Mouse (Mus musculus): Measurements from ENCODE around the gene Zc2hc1c. TPM values are rescaled to one million over a fixed set of nuclear protein-coding genes. Genes with fewer than 3 reads are reported as not detected.

Gene Zc2hc1c
- polyA plus RNA-seq, 1 experiment: 0.75 TPM

DNA sequence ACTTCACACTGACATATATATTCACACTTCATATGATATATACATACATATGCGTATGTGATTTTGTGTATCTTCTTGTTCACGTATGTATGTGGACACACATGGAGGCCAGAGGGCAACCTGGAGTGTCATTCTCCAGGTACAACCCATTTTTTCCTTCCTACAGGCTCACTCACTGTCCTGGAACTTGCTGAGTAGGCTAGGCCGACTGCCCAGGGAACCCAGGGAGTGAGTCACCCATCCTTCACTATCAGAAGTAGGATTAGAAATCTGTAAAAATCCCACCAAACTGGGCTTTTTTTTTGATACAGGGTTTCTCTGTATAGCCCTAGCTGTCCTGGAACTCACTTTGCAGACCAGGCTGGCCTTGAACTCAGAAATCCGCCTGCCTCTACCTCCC, 3.4 kb upstream of the Zc2hc1c start:
- Histone ChIP-seq H3K36me3 (ENCODE audit: control insufficient read depth, insufficient read depth) (no peaks in the 10 kb centered on the region), H3K27me3 (ENCODE audit: control insufficient read depth, insufficient read depth, insufficient read length) (no peaks in the 10 kb centered on the region), H3K79me2 (ENCODE audit: control insufficient read depth, insufficient read depth) (no peaks in the 10 kb centered on the region), H3K79me3 (ENCODE audit: low read depth) (no peaks in the 10 kb centered on the region), H3K4me3 (ENCODE audit: insufficient read depth, poor library complexity, severe bottlenecking) (no peak overlapping the region), H3ac (ENCODE audit: control insufficient read depth, insufficient read length, low read depth) (no peak overlapping the region)
- no peak for TF ChIP-seq MYOD1 (IDR thresholded peaks at IDR 0.05; ENCODE audit: control insufficient read depth, insufficient read length, low read depth)
- TF ChIP-seq FOSL1 (IDR thresholded peaks at IDR 0.05; ENCODE audit: insufficient read depth, low read length, poor library complexity, severe bottlenecking): no peak
- TF ChIP-seq USF1 (IDR thresholded peaks at IDR 0.05; ENCODE audit: low read depth): no peak
- no peak for TF ChIP-seq MYOG (IDR thresholded peaks at IDR 0.05; ENCODE audit: control insufficient read depth, extremely low read depth, insufficient read length)
- no peak for TF ChIP-seq MAX (IDR thresholded peaks at IDR 0.05)
- no peak for TF ChIP-seq CTCF (IDR thresholded peaks at IDR 0.05; ENCODE audit: control insufficient read depth, insufficient read depth, insufficient read length)
- TF ChIP-seq CEBPB (IDR thresholded peaks at IDR 0.05; ENCODE audit: low read depth): no peak

DNA sequence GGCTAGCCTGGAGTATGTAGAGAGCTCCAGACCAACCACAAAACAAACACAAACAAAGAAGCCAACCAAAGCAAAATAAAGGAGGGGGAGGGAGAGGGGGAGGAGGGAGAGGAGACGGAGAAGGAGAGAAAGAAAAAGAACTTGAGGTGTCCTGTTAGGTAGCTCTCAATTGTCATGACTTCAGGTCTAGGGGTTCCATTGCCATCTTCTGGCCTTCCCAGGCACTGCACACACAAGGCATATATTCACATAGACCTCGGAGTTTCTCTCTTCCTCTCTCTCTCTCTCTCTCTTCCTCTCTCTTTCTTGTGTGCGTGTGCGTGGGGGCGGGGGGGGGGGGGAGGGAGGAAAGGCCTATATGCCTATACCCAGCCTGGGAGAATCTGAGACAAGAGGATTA, 1.4 kb upstream of the Zc2hc1c start:
- no peak overlapping the region for H3K4me3 ChIP-seq (ENCODE audit: insufficient read depth, poor library complexity, severe bottlenecking)
- no peaks in the 10 kb centered on the region for H3K27me3 ChIP-seq (ENCODE audit: control insufficient read depth, insufficient read depth, insufficient read length)
- H3K79me3 ChIP-seq (ENCODE audit: low read depth): no peaks in the 10 kb centered on the region
- H3K36me3 ChIP-seq (ENCODE audit: control insufficient read depth, insufficient read depth): no peaks in the 10 kb centered on the region
- no peak overlapping the region for H3ac ChIP-seq (ENCODE audit: control insufficient read depth, insufficient read length, low read depth)
- TF ChIP-seq MYOD1 (IDR thresholded peaks at IDR 0.05; ENCODE audit: control insufficient read depth, insufficient read length, low read depth) (no peak), MAX (IDR thresholded peaks at IDR 0.05) (no peak), CTCF (IDR thresholded peaks at IDR 0.05; ENCODE audit: control insufficient read depth, insufficient read depth, insufficient read length) (peak; percentile 11), CEBPB (IDR thresholded peaks at IDR 0.05; ENCODE audit: low read depth) (no peak), MYOG (IDR thresholded peaks at IDR 0.05; ENCODE audit: control insufficient read depth, extremely low read depth, insufficient read length) (no peak), USF1 (IDR thresholded peaks at IDR 0.05; ENCODE audit: low read depth) (no peak)
- no peaks in the 10 kb centered on the region for H3K79me2 ChIP-seq (ENCODE audit: control insufficient read depth, insufficient read depth)

DNA sequence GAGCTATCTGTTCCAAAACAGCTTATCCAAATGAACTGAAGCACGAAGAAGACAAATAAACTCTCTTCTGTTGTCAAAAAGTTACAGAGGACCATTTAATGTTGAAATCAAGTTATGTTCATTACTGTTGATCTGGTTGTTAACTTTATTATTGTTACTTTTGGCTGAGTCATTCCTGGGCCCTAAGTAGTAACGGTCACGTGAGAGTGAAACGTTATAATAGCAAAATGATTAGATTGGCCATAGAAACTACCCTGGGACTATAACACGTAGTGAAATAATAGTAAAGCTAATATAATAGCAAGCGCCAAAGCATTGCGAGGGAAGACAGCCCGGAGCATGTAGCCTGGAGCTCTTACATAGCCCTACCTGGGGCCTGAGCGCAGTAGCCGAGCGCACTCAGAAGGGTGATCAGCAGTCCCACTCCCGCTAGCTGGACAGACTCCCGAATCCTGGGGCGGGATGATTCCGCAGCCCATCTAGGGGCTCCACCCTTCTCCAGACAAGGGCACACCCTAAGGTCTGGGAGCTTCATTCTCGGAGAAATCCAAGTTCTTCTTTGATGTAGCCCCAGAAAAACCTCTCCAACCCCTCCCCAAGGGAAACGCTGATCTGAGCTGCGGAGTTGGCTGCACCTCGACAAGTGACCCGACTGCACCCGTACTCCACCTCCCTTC, 444 bp upstream of the Zc2hc1c start, which contains the start of gene Acyp1:
Gene Acyp1, minus strand, starts transcription at position 630 of the 677 bp plus-strand sequence.
- Histone ChIP-seq H3K79me3 (ENCODE audit: low read depth) (no peaks in the 10 kb centered on the region), H3ac (ENCODE audit: control insufficient read depth, insufficient read length, low read depth) (peak within 1 kb of the TSS; percentile 80), H3K79me2 (ENCODE audit: control insufficient read depth, insufficient read depth) (no peaks in the 10 kb centered on the region), H3K36me3 (ENCODE audit: control insufficient read depth, insufficient read depth) (no peaks in the 10 kb centered on the region), H3K27me3 (ENCODE audit: control insufficient read depth, insufficient read depth, insufficient read length) (no peaks in the 10 kb centered on the region), H3K4me3 (ENCODE audit: insufficient read depth, poor library complexity, severe bottlenecking) (peak within 1 kb of the TSS; percentile 51)
- TF ChIP-seq FOSL1 (IDR thresholded peaks at IDR 0.05; ENCODE audit: insufficient read depth, low read length, poor library complexity, severe bottlenecking) (no peak), USF1 (IDR thresholded peaks at IDR 0.05; ENCODE audit: low read depth) (peak; percentile 95)

- Histone ChIP-seq H3K36me3 (ENCODE audit: control insufficient read depth, insufficient read depth) (no peaks in the 10 kb centered on the region), H3K79me3 (ENCODE audit: low read depth) (no peaks in the 10 kb centered on the region), H3K4me3 (ENCODE audit: insufficient read depth, poor library complexity, severe bottlenecking) (no peak overlapping the region), H3ac (ENCODE audit: control insufficient read depth, insufficient read length, low read depth) (no peak overlapping the region), H3K27me3 (ENCODE audit: control insufficient read depth, insufficient read depth, insufficient read length) (no peaks in the 10 kb centered on the region), H3K79me2 (ENCODE audit: control insufficient read depth, insufficient read depth) (no peaks in the 10 kb centered on the region)
- TF ChIP-seq MAX (IDR thresholded peaks at IDR 0.05): no peak
- no peak for TF ChIP-seq MYOG (IDR thresholded peaks at IDR 0.05; ENCODE audit: control insufficient read depth, extremely low read depth, insufficient read length)
- no peak for TF ChIP-seq USF1 (IDR thresholded peaks at IDR 0.05; ENCODE audit: low read depth)
Measured at GRCm38 (mm10) chr12:85289157-85290000, 988 bp downstream of the Zc2hc1c start.

DNA sequence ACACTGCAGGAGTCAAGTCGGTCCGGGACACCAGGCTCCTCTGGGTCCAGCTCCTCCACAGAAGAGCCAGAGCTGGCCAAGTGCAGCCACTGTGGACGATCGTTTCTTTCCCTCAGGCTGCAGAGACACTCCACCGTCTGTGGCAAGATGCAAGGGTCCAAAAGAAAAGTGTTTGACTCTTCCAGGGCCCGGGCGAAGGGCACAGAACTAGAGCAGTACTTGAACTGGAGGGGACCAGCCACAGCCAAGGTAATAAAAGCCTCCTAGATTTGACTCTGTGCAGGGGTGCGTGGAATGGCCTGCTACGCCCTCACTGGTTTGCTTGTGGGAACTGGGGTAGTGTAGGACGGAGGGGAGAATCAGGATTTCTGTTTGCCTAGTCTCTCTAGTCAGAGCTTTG, 2.2 kb downstream of the Zc2hc1c start:
- Histone ChIP-seq H3K27me3 (ENCODE audit: control insufficient read depth, insufficient read depth, insufficient read length) (no peaks in the 10 kb centered on the region), H3K79me2 (ENCODE audit: control insufficient read depth, insufficient read depth) (no peaks in the 10 kb centered on the region), H3K79me3 (ENCODE audit: low read depth) (no peaks in the 10 kb centered on the region), H3ac (ENCODE audit: control insufficient read depth, insufficient read length, low read depth) (no peak overlapping the region), H3K36me3 (ENCODE audit: control insufficient read depth, insufficient read depth) (no peaks in the 10 kb centered on the region), H3K4me3 (ENCODE audit: insufficient read depth, poor library complexity, severe bottlenecking) (no peak overlapping the region)
- TF ChIP-seq USF1 (IDR thresholded peaks at IDR 0.05; ENCODE audit: low read depth): no peak
- no peak for TF ChIP-seq MYOG (IDR thresholded peaks at IDR 0.05; ENCODE audit: control insufficient read depth, extremely low read depth, insufficient read length)
- TF ChIP-seq MYOD1 (IDR thresholded peaks at IDR 0.05; ENCODE audit: control insufficient read depth, insufficient read length, low read depth): no peak
- no peak for TF ChIP-seq CTCF (IDR thresholded peaks at IDR 0.05; ENCODE audit: control insufficient read depth, insufficient read depth, insufficient read length)
- TF ChIP-seq MAX (IDR thresholded peaks at IDR 0.05): no peak
- no peak for TF ChIP-seq CEBPB (IDR thresholded peaks at IDR 0.05; ENCODE audit: low read depth)
- TF ChIP-seq FOSL1 (IDR thresholded peaks at IDR 0.05; ENCODE audit: insufficient read depth, low read length, poor library complexity, severe bottlenecking): no peak

GRCm38 (mm10) chr12:85291541-85291940, 3.1 kb downstream of the Zc2hc1c start:
- TF ChIP-seq FOSL1 (IDR thresholded peaks at IDR 0.05; ENCODE audit: insufficient read depth, low read length, poor library complexity, severe bottlenecking): no peak
- no peak for TF ChIP-seq USF1 (IDR thresholded peaks at IDR 0.05; ENCODE audit: low read depth)
- TF ChIP-seq MYOG (IDR thresholded peaks at IDR 0.05; ENCODE audit: control insufficient read depth, extremely low read depth, insufficient read length): no peak
- no peak for TF ChIP-seq MYOD1 (IDR thresholded peaks at IDR 0.05; ENCODE audit: control insufficient read depth, insufficient read length, low read depth)
- TF ChIP-seq CEBPB (IDR thresholded peaks at IDR 0.05; ENCODE audit: low read depth): no peak
- TF ChIP-seq MAX (IDR thresholded peaks at IDR 0.05): no peak
- no peak for TF ChIP-seq CTCF (IDR thresholded peaks at IDR 0.05; ENCODE audit: control insufficient read depth, insufficient read depth, insufficient read length)
- H3K36me3 ChIP-seq (ENCODE audit: control insufficient read depth, insufficient read depth): no peaks in the 10 kb centered on the region
- no peak overlapping the region for H3ac ChIP-seq (ENCODE audit: control insufficient read depth, insufficient read length, low read depth)

More at GRCm38 (mm10) chr12:85291541-85291940, 3.1 kb downstream of the Zc2hc1c start:
- H3K4me3 ChIP-seq (ENCODE audit: insufficient read depth, poor library complexity, severe bottlenecking): no peak overlapping the region
- no peaks in the 10 kb centered on the region for H3K79me3 ChIP-seq (ENCODE audit: low read depth)
- H3K27me3 ChIP-seq (ENCODE audit: control insufficient read depth, insufficient read depth, insufficient read length): no peaks in the 10 kb centered on the region
- H3K79me2 ChIP-seq (ENCODE audit: control insufficient read depth, insufficient read depth): no peaks in the 10 kb centered on the region

Measured in C2C12 (cell line).